Mouse (Mus musculus) left cerebral cortex, adult 9 months (tissue): ENCODE data around the gene Fhl3.

Experiments
- DNase-seq, 2 experiments: peaks; one replicate each; pipeline ENCODE4 v3.0.0; 2022; ENCODE audit warnings: low spot score in 2 of 2

The Fhl3 gene

DNA sequence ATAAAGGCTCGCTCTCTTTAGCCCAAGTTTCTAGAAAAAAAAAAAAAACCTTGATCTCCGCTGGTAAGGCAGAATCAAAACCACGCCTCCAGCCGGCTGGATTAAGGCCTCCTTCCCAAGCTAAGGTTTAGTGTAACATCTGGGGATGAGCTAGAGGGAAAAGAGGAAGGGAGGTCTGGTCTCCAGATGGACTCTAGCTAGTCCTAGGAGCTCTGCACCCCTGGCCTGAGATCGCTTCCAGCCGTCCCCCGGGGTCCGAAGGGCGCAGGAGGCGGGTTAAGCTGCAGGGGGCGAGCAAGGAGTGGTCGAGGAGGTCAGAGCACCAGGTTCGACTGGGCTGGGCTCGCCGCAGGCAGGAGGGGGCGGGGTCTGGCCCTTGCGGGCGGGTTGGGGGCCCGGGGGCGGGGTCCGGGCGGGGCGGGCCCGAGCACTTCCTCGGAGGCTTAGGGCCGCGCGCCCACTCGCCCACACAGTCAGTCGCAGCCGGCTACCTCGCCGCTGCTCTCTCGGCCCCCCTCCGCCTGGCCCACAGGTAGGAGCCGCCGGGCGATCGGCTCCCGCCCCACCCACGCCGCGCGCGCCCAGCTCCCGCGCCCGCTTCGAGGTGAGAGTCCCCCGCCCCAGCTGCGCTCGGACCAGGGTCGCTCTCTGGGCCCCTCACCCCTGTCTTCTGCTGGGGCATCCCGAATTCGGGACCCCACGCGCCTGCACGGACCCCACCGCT is at the start of gene Fhl3:
TSS of gene Fhl3 (plus strand) at position 454 of the 724 bp plus-strand sequence.
- DNase-seq: no peak

DNA sequence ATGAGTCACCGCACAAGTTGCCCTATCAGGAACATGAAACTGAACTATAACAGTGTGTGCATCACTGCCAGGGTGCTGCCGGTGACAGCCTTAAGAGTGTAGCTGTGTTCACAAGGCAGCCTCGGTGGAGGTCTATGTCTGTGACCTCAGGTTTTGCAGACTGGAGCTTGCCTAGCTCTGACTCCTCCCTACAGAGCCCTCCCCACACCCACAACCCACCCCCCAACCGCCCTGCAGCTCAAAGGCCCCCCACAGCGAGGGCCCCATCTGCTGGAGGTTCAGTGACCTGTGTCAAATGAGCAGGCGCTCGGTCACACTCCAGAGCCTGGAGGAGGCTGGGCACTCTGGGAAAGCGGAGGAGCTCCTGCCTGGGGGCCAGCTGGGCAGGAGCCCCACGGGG is 47.6 kb upstream of the Fhl3 start:
- DNase-seq: no peak

GRCm38 (mm10) chr4:124656518-124656853 is 44.0 kb upstream of the Fhl3 start, which contains the start of gene Pou3f1:
Gene Pou3f1 (plus strand): TSS chr4:124656807.
- no peak for DNase-seq

DNA sequence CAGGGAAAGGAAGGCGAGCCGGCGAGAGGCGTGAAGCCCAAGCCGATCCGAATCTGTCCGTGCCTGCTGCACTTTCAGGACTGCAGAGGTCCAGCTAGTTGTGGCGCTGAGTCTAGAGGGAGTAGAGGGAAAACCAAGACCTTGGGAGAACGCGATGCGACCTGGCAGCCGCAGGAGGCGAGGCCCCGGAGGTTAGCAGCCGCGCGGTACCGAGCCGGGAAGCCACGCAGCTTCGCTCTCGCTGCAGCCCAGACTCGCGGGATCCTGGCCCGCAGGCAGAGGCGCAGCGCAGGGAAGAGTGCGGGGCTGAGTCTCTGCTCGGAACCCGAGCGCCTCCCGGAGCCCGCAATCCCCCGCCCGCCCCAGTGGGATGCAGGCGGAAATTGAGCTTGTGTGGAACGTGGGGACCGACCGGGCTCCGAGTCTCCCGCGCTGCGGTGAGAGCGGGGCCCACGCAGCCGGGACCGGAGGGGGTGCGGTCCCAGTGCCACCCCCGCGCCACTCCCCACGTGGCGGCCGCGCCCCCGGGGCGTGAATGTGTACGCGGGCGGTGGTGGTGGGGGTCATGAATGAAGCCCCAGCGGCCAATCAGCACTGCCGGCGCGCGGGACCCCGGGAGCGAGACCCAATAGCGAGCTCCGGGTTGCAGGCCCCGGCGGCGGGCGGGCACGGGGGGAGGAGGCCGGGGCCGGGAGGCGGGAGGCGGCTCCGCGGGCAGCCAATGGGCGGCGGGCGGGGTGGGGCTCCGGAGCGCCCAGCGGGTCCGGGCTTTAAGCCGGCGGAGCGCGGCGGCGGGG is 43.4 kb upstream of the Fhl3 start:
- DNase-seq: peak; percentile 76 to 87

DNA sequence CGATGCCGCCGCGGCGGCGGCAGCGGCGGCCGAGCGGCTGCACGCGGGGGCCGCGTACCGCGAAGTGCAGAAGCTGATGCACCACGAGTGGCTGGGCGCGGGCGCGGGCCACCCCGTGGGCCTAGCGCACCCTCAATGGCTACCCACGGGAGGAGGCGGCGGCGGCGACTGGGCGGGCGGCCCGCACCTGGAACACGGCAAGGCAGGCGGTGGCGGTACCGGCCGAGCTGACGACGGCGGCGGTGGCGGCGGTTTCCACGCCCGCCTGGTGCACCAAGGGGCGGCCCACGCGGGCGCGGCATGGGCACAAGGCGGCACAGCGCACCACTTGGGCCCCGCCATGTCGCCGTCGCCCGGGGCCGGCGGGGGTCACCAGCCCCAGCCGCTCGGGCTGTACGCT is 42.7 kb upstream of the Fhl3 start:
- DNase-seq: no peak

DNA sequence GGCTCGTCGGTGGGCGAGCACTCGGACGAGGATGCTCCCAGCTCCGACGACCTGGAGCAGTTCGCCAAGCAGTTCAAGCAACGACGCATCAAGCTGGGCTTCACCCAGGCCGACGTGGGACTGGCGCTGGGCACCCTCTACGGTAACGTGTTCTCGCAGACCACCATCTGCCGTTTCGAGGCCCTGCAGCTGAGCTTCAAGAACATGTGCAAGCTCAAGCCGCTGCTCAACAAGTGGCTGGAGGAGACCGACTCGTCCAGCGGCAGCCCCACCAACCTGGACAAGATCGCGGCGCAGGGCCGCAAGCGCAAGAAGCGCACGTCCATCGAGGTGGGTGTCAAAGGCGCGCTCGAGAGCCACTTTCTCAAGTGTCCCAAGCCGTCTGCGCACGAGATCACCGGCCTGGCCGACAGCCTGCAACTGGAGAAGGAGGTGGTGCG is 42.1 kb upstream of the Fhl3 start:
- DNase-seq: no peak

DNA sequence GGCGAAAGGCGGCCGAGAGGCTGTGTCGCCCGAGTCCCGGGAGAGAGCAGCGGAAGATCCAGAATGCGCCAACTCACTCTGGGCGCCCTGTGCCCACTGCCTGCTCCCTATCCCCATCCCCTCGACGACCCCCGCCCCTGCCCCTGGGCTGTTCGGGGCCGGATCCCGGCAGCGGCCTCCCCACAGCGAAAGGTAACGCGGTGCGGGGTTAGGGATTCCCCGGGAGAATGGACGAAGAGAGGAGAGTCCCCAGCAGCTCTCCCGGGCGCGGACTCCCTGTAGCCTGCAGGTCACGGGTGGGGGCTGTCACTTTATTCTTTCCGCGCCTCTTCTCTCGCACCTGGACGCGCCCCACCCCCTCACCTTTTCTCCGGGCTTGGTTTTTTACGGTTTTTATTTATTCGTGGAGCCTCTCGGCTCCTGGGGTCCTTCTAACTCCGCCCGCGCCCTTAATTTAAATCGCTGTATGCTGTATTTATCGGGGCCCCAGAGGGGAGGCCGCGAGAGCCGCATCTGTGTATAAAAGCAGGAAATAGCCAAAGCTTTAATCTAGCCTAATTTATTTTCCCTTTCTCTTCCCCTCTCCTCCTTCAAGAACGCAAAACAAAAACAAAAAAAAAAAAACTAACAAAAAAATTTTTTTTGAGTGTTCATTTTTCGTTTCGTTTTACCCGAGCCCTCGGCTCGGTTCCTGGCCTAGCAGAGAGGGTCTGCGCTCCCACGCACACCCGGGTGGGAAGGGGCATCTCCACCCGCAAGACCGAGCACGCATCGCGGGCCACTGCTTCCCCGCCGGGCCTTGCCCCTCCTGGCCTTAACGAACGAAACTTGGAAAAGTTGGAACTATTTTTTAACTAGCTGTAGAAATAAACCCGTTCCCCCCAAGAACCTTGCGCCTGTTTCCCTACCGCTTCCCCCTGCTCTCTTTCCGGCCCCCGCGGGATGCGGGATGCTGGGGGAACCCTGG is 41.0 kb upstream of the Fhl3 start:
- no peak for DNase-seq

DNA sequence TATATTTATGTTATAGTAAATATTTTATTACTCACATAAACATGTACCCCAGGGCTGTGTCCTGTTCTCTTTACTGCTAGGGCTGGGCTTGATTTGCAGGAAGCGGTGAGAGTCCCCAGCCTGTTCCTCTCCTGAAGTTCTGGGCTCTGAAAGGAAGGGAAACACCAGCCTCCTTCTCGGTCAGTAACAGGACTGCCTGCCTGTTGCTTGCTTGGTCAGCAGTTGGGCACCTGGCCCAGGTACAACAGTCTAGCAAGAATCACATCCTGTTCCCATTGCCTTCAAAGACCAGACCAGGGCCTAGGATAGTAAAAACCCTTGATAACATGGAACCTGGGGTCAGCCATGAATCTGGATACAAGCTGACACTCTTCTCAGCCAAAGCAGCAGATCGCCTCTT is 39.9 kb upstream of the Fhl3 start:
- no peak for DNase-seq

GRCm38 (mm10) chr4:124663034-124663433 is 37.5 kb upstream of the Fhl3 start:
- no peak for DNase-seq

GRCm38 (mm10) chr4:124664185-124664584 is 36.3 kb upstream of the Fhl3 start:
- no peak for DNase-seq

- no peak for DNase-seq
Observed at GRCm38 (mm10) chr4:124664604-124665003, 35.9 kb upstream of the Fhl3 start.

DNA sequence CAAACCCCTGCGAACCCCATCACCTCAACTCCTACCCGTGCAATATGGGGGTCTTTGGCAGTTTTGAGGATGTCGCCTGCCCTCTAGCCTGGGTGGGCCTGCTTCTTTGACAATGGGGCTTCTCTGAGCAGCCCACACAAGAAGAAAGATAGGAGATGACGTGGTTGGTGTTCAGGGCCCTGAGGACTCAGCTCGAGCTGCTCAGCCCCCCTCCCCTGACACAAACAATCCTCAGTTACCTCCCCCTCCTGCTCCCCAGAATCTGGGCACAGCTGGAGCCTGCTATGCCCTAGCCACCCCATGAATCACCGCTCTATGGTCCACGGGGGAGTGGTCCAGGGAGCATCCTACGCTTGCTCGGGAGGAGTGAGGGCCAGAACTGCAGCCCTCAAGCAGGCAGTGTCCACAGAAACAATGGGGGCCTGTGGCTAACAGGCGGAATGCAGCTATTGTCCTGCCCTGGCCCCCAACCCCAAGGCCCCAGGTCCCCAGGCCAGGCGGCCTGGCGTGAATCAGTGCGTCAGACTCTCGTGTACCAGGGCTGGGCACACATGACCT is 32.9 kb upstream of the Fhl3 start:
- no peak for DNase-seq

- no peak for DNase-seq
Observed at GRCm38 (mm10) chr4:124668078-124668477, 32.4 kb upstream of the Fhl3 start.

DNA sequence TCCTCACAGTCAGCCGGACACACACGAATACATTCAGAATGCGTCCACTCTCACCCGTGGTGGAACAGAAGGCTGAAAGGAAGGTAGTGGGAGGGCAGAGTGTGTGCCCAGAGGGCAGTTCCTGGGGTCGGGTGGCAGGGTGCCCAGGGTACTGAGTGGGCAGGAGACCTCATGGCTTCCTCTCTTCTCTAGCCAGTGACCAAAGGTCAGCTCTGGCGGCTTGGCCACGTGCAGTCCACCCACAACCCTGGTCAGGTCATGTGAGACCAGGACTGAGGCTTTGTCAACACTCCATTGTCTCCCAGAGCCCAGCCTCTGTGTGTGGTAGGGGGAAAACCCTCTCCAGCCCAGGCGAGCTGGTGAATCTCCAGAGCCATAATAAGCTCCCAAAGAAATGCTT is 30.3 kb upstream of the Fhl3 start:
- DNase-seq: no peak

DNA sequence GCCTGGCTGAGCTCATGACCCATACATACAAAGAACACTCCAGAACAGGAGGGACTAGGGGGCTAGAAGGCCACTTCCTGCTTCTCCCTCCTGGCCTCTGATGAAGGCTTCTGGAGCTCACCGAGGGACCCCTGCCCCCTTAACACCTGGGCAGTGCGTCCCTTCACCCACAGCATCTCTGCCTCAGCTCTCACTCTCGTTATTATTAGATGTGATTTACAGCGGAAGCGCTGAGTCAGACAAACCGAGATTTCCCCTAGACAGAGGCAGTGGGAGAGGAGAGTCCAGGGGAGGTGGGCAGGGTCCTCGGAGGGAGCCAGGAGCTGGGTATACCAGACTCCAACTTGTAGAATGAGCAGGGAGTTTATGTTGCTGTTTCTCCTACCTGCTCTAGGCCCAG is 28.9 kb upstream of the Fhl3 start:
- no peak for DNase-seq

DNA sequence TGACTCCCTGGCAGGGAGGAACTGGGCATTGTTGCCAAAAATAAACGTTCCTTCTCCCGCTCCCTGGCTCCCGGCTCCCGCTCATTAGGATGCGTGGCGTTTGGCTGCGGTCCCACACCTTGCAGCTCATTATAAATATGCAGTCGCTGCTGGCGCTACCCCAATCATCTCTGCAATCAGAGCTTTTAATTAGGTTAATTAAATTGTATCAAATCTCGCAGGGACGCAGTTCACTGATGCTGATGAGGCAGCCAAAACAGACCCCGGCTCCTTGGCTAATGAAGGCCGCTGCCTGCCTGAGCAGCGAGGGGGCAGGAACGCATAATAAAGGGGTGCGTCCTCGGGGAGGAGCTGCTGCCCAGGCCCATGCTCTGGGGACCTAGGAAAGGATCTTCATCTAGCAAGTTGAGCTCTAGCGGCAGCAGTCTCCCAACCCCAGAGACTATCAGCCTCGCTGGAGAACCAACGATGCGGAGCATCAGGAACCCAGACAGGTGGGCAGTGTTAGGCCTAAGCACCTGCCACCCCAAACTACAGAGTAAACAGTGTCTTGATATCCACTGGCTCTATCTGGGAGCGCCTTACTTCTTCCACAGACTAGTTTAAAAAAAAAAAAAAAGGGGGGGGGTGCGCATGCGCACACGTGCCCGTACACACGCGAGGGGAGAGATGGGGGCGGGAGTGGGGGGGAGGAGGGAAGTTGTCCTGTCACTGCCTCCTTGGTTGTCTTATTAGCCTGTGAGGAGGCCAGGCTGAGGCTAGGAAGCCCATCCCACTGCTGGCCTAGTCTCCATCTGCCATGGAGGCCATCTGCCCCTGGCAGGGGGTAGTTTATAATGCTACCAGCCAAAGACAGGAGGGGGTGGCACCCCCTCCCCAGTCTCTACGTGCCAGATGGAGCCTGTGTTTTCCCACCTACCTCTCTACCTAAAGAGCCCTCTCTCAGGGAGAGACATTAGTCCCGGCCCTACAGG is 27.9 kb upstream of the Fhl3 start:
- DNase-seq: no peak

- no peak for DNase-seq
Observed at GRCm38 (mm10) chr4:124674334-124675032, 26.0 kb upstream of the Fhl3 start.

DNA sequence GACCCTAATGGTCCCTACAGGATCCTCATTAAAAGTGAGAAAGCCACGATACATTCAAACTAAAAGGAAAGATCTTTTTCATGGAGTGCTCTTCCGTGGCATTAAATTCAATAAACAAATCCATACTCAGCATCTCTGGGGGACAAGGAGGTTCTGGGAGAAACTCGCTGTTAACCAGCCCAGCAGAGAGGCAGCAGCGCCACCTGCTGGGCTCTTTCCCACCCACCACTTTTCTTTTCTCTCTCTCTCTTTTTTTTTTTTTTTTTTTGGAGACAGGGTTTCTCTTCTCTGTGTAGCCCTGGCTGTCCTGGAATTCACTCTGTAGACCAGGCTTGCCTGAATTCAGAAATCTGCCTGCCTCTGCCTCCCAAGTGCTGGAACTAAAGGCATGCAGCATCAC is 25.5 kb upstream of the Fhl3 start:
- DNase-seq: peak in 1 of 2 experiments; percentile 68

DNA sequence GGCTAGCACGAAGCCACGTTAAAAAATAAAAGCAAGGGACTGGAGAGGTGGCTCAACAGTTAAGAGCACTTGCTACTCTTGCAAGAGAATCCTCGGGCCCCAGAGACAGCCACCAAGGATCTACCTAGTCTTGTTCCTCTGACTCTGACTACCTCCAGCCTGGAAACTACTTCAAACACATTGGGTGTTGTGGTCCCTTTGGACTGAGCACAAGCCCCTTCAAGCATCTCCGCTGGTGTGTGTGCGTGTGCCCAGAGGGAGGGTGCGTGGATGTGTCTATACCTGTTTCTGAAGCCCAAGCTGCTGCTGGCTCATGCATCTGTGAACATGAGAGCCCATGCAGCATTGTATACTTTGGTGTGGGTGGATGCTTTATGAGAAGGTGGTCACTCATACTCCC is 24.5 kb upstream of the Fhl3 start:
- no peak for DNase-seq

GRCm38 (mm10) chr4:124682270-124682669 is 18.2 kb upstream of the Fhl3 start:
- no peak for DNase-seq
